Mouse (Mus musculus): ENCODE data around the gene Kif21b. TPM values are rescaled to one million over a fixed set of nuclear protein-coding genes. Genes with fewer than 3 reads are reported as not detected.

Gene Kif21b
- polyA plus RNA-seq, 1 experiment from 2014 or later: 37.1 TPM

GRCm38 (mm10) chr1:136138191-136138830 is 7.1 kb downstream of the Kif21b start:
- no peak for ATAC-seq (ENCODE audit: low FRiP score)
- no peaks in the 10 kb centered on the region for H3K27me3 ChIP-seq (replicated peaks)
- peak overlapping the region; percentile 67; the same call in 1 of the 2 replicates for H3K27ac ChIP-seq (replicated peaks)
- peaks cover 100% of the 10 kb centered on the region for H3K4me1 ChIP-seq
- no peak overlapping the region for H3K4me3 ChIP-seq (replicated peaks)
- no peak overlapping the region for H3K9ac ChIP-seq (replicated peaks)
- no peaks in the 10 kb centered on the region for H3K9me3 ChIP-seq (replicated peaks)
- 47% methylated on average over 10 of the region's 10 CpGs for WGBS
- peak overlapping the region; percentile 29 for H3K4me2 ChIP-seq
- H3K36me3 ChIP-seq: no peaks in the 10 kb centered on the region

GRCm38 (mm10) chr1:136139990-136140640 is 8.9 kb downstream of the Kif21b start:
- H3K27me3 ChIP-seq (replicated peaks): no peaks in the 10 kb centered on the region
- peaks cover 6% of the 10 kb centered on the region; the same call in 1 of the 2 replicates for H3K36me3 ChIP-seq
- H3K4me3 ChIP-seq (replicated peaks): peak overlapping the region; percentile 37
- ATAC-seq (ENCODE audit: low FRiP score): peak; percentile 34
- peak overlapping the region; percentile 79 for H3K4me2 ChIP-seq
- H3K27ac ChIP-seq (replicated peaks): peak overlapping the region; percentile 78
- WGBS: 2% methylated on average over 32 of the region's 32 CpGs
- H3K4me1 ChIP-seq: peaks cover 89% of the 10 kb centered on the region
- no peaks in the 10 kb centered on the region for H3K9me3 ChIP-seq (replicated peaks)
- peak overlapping the region; percentile 50 for H3K9ac ChIP-seq (replicated peaks)

GRCm38 (mm10) chr1:136141176-136141950 is 10.2 kb downstream of the Kif21b start:
- H3K9ac ChIP-seq (replicated peaks): peak overlapping the region; percentile 14; the same call in 1 of the 2 replicates
- WGBS: 86% methylated on average over 11 of the region's 11 CpGs
- ATAC-seq (ENCODE audit: low FRiP score): no peak

GRCm38 (mm10) chr1:136142336-136142735 is 11.1 kb downstream of the Kif21b start:
- Histone ChIP-seq H3K4me1 (peaks cover 67% of the 10 kb centered on the region), H3K9me3 (replicated peaks) (no peaks in the 10 kb centered on the region), H3K4me2 (peak overlapping the region; percentile 7), H3K27me3 (replicated peaks) (no peaks in the 10 kb centered on the region), H3K4me3 (replicated peaks) (no peak overlapping the region), H3K36me3 (peaks cover 23% of the 10 kb centered on the region), H3K27ac (replicated peaks) (peak overlapping the region; percentile 71), H3K9ac (replicated peaks) (0 out of 2 replicates have a peak overlapping the region, but pooled peaks have one; percentile 14)
- WGBS: 11% methylated on average over 6 of the region's 6 CpGs
- peak; percentile 25; the same call in 1 of the 2 replicates for ATAC-seq (ENCODE audit: low FRiP score)

More at GRCm38 (mm10) chr1:136141176-136141950, 10.2 kb downstream of the Kif21b start:
- Histone ChIP-seq H3K27ac (replicated peaks) (peak overlapping the region; percentile 71), H3K4me1 (peaks cover 77% of the 10 kb centered on the region), H3K4me2 (peak overlapping the region; percentile 7; the same call in 1 of the 2 replicates), H3K36me3 (peaks cover 16% of the 10 kb centered on the region), H3K27me3 (replicated peaks) (no peaks in the 10 kb centered on the region), H3K4me3 (replicated peaks) (no peak overlapping the region), H3K9me3 (replicated peaks) (no peaks in the 10 kb centered on the region)

DNA sequence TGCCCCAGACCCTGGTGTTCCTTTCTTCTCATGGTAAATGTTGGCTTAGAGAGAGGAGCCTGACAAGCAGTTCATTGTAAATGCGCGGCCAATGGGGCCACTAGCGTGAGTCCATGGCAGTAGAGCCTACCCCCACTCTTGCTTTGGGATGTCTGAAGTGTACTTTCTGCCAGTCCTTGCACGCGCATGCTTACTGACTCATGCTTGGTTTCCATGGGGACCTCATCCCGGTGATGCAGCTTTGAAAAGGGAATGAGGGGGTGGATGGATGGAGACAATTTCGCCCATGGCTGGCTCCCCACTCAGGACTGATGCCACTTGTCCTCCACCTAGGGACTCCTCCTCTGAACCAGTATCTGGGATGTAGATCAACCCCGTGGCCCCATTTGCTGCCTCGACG is 12.3 kb downstream of the Kif21b start:
- Histone ChIP-seq H3K27ac (replicated peaks) (no peak overlapping the region), H3K27me3 (replicated peaks) (no peaks in the 10 kb centered on the region), H3K9me3 (replicated peaks) (no peaks in the 10 kb centered on the region), H3K36me3 (peaks cover 35% of the 10 kb centered on the region), H3K9ac (replicated peaks) (no peak overlapping the region), H3K4me2 (no peak overlapping the region), H3K4me3 (replicated peaks) (no peak overlapping the region), H3K4me1 (peaks cover 55% of the 10 kb centered on the region)
- no peak for ATAC-seq (ENCODE audit: low FRiP score)
- 39% methylated on average over 10 of the region's 10 CpGs for WGBS

GRCm38 (mm10) chr1:136149702-136150101 is 18.5 kb downstream of the Kif21b start:
- 66% methylated on average over 9 of the region's 9 CpGs for WGBS
- H3K4me3 ChIP-seq (replicated peaks): no peak overlapping the region

GRCm38 (mm10) chr1:136151371-136151770 is 20.2 kb downstream of the Kif21b start:
- H3K9me3 ChIP-seq (replicated peaks): no peaks in the 10 kb centered on the region

More at GRCm38 (mm10) chr1:136149702-136150101, 18.5 kb downstream of the Kif21b start:
- Histone ChIP-seq H3K36me3 (peaks cover 94% of the 10 kb centered on the region), H3K27me3 (replicated peaks) (no peaks in the 10 kb centered on the region), H3K9ac (replicated peaks) (no peak overlapping the region), H3K4me1 (no peaks in the 10 kb centered on the region), H3K4me2 (no peak overlapping the region), H3K27ac (replicated peaks) (no peak overlapping the region), H3K9me3 (replicated peaks) (no peaks in the 10 kb centered on the region)
- no peak for ATAC-seq (ENCODE audit: low FRiP score)

GRCm38 (mm10) chr1:136156304-136156703 is 25.1 kb downstream of the Kif21b start:
- no peak overlapping the region for H3K4me3 ChIP-seq (replicated peaks)
- ATAC-seq (ENCODE audit: low FRiP score): no peak

More at GRCm38 (mm10) chr1:136151371-136151770, 20.2 kb downstream of the Kif21b start:
- H3K4me1 ChIP-seq: no peaks in the 10 kb centered on the region
- no peak overlapping the region for H3K9ac ChIP-seq (replicated peaks)
- ATAC-seq (ENCODE audit: low FRiP score): no peak
- no peak overlapping the region for H3K27ac ChIP-seq (replicated peaks)
- H3K4me3 ChIP-seq (replicated peaks): no peak overlapping the region
- no peak overlapping the region for H3K4me2 ChIP-seq
- H3K36me3 ChIP-seq: peaks cover 97% of the 10 kb centered on the region
- WGBS: 73% methylated on average over 8 of the region's 8 CpGs
- no peaks in the 10 kb centered on the region for H3K27me3 ChIP-seq (replicated peaks)

GRCm38 (mm10) chr1:136156951-136157350 is 25.8 kb downstream of the Kif21b start:
- H3K27me3 ChIP-seq (replicated peaks): no peaks in the 10 kb centered on the region
- no peak overlapping the region for H3K9ac ChIP-seq (replicated peaks)
- ATAC-seq (ENCODE audit: low FRiP score): no peak
- H3K4me3 ChIP-seq (replicated peaks): no peak overlapping the region
- H3K4me1 ChIP-seq: no peaks in the 10 kb centered on the region
- H3K9me3 ChIP-seq (replicated peaks): no peaks in the 10 kb centered on the region
- H3K4me2 ChIP-seq: no peak overlapping the region
- no peak overlapping the region for H3K27ac ChIP-seq (replicated peaks)
- H3K36me3 ChIP-seq: peaks cover 97% of the 10 kb centered on the region
- 89% methylated on average over 4 of the region's 4 CpGs for WGBS

More at GRCm38 (mm10) chr1:136156304-136156703, 25.1 kb downstream of the Kif21b start:
- Histone ChIP-seq H3K9ac (replicated peaks) (no peak overlapping the region), H3K27me3 (replicated peaks) (no peaks in the 10 kb centered on the region), H3K4me2 (no peak overlapping the region), H3K4me1 (no peaks in the 10 kb centered on the region), H3K36me3 (peaks cover 96% of the 10 kb centered on the region), H3K27ac (replicated peaks) (no peak overlapping the region), H3K9me3 (replicated peaks) (no peaks in the 10 kb centered on the region)
- 96% methylated on average over 4 of the region's 4 CpGs for WGBS

DNA sequence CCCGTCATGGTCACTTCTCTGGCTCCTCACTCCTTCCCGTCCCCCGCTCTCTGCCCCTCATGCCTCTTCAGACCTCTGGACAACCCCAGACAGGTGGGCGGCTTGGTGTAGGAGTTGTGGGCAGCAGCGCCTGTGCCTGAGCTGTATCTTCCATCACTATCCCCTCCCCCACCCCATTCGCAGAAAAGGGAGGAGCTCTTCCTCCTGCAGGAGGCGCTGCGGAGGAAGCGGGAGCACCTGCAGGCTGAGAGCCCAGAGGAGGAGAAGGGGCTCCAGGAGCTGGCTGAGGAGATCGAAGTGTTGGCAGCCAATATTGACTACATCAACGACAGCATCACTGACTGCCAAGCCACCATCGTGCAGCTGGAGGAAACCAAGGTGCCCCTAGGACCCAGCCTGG is 28.6 kb downstream of the Kif21b start:
- Histone ChIP-seq H3K36me3 (peaks cover 97% of the 10 kb centered on the region), H3K4me3 (replicated peaks) (no peak overlapping the region), H3K27me3 (replicated peaks) (no peaks in the 10 kb centered on the region), H3K27ac (replicated peaks) (no peak overlapping the region), H3K4me1 (no peaks in the 10 kb centered on the region), H3K4me2 (no peak overlapping the region), H3K9me3 (replicated peaks) (no peaks in the 10 kb centered on the region), H3K9ac (replicated peaks) (no peak overlapping the region)
- 58% methylated on average over 12 of the region's 12 CpGs for WGBS
- ATAC-seq (ENCODE audit: low FRiP score): no peak

DNA sequence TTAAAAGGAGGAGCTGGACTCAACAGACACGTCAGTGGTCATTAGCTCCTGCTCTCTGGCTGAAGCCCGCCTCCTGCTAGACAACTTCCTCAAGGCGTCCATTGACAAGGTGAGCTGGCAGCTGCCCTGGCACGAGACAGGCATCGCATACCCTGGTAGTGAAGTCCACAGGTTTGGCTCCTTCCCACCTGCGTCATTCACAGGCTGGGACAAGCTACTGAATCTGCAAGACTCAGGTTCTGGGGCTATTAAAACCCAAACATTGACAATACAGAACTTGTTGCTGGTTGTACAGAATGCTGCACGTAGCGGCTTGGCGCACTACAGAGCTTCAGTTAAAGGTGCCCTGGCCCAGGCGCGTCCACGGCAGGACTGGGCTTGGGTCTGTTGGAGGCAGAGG is 29.1 kb downstream of the Kif21b start:
- Histone ChIP-seq H3K4me2 (no peak overlapping the region), H3K27ac (replicated peaks) (no peak overlapping the region), H3K4me1 (no peaks in the 10 kb centered on the region), H3K9me3 (replicated peaks) (no peaks in the 10 kb centered on the region), H3K27me3 (replicated peaks) (no peaks in the 10 kb centered on the region), H3K4me3 (replicated peaks) (no peak overlapping the region), H3K36me3 (peaks cover 97% of the 10 kb centered on the region), H3K9ac (replicated peaks) (no peak overlapping the region)
- 93% methylated on average over 12 of the region's 12 CpGs for WGBS
- no peak for ATAC-seq (ENCODE audit: low FRiP score)

Measured in neural tube, embryonic 15.5 days (tissue).